Mouse (Mus musculus) forebrain, embryonic 15.5 days (tissue): ENCODE results near the gene 2210408I21Rik. TPM values are rescaled to one million over a fixed set of nuclear protein-coding genes. Genes with fewer than 3 reads are reported as not detected.
A peak's percentile ranks its signal among the peaks of the same experiment; 100 is the strongest.
"Not testable (repeated sequence)": the region's sequence is repeated elsewhere in the genome, so short reads cannot be mapped to it uniquely, and the experiment has no call there.

Experiments
- ATAC-seq: fragments of 200-750 bp; cut with Nextera tagmentation; replicated peaks from 2 replicates; pipeline ENCODE4 v1.8.0; 2017; ENCODE audit warnings: mild to moderate bottlenecking, moderate TSS enrichment, moderate library complexity
- H3K27ac ChIP-seq: fragments of 300-500 bp; sonication (generic); replicated peaks from 2 replicates; pipeline ENCODE4 v1.5.1; 2015; ENCODE audit warnings: mild to moderate bottlenecking, inconsistent platforms
- H3K27me3 ChIP-seq: fragments of 300-500 bp; sonication (generic); 2 replicates; pipeline ENCODE4 v1.6.1; 2015; ENCODE audit warnings: inconsistent platforms
- H3K36me3 ChIP-seq: fragments of 300-500 bp; sonication (generic); 2 replicates; pipeline ENCODE4 v1.6.1; 2015; ENCODE audit warnings: mild to moderate bottlenecking, inconsistent platforms
- H3K4me1 ChIP-seq: fragments of 300-500 bp; sonication (generic); 2 replicates; pipeline ENCODE4 v1.6.1; 2015; ENCODE audit warnings: inconsistent platforms
- H3K4me2 ChIP-seq: fragments of 300-500 bp; sonication (generic); replicated peaks from 2 replicates; pipeline ENCODE4 v1.6.1; 2015; ENCODE audit warnings: mild to moderate bottlenecking, inconsistent platforms
- H3K4me3 ChIP-seq: fragments of 300-500 bp; sonication (generic); 2 replicates; pipeline ENCODE4 v1.5.1; 2015; ENCODE audit warnings: mild to moderate bottlenecking, inconsistent platforms
- H3K9ac ChIP-seq: fragments of 300-500 bp; sonication (generic); replicated peaks from 2 replicates; pipeline ENCODE4 v1.6.1; 2015; ENCODE audit warnings: mild to moderate bottlenecking, inconsistent platforms
- H3K9me3 ChIP-seq: fragments of 300-500 bp; sonication (generic); 2 replicates; pipeline ENCODE4 v1.6.1; 2016; ENCODE audit warnings: inconsistent platforms
- WGBS: fragments of 180-500 bp; shearing (Covaris S2); methylation state at CpG from one replicate; pipeline ENCODE4 v1.1.7; 2015; ENCODE audit warnings: mixed read lengths; 5-methylcytosine and 5-hydroxymethylcytosine counted together
- polyA plus RNA-seq: library from polyadenylated mRNA; unstranded; fragments of >200 nt; fragmentation: Nextera tagmentation; extraction: Ambion mirVana; gene quantifications from 2 replicates; pipeline ENCODE4 v1.2.1, GENCODE M21; 2015

Gene 2210408I21Rik
- polyA plus RNA-seq = 10.2 and 14.3 TPM in 2 replicates

- peak within 1 kb of the TSS; percentile 88 for H3K9ac ChIP-seq
- H3K4me3 ChIP-seq = peak within 1 kb of the TSS; percentile 83
- peak within 1 kb of the TSS; percentile 45 for H3K4me2 ChIP-seq
- H3K4me1 ChIP-seq = peaks cover 21% of the 10 kb centered on the region
- under 1% methylated on average over 64 of the region's 65 CpGs for WGBS
- peak; percentile 99 for ATAC-seq
- no peaks in the 10 kb centered on the region for H3K27me3 ChIP-seq
- peak within 1 kb of the TSS; percentile 94 for H3K27ac ChIP-seq
- H3K36me3 ChIP-seq = no peaks in the 10 kb centered on the region
- no peaks in the 10 kb centered on the region for H3K9me3 ChIP-seq
These were observed at the start of gene 2210408I21Rik, which contains the start of gene Slf1 for GRCm38 (mm10) chr13:77134931-77135620. TSS of gene 2210408I21Rik (plus strand) at chr13:77135540. TSS of gene Slf1 (minus strand) at chr13:77135473.

GRCm38 (mm10) chr13:77092876-77093275, 42.5 kb upstream of the 2210408I21Rik start:
- WGBS = 100% methylated on average over 1 of the region's 1 CpGs
- not testable (repeated sequence) for H3K4me2 ChIP-seq, H3K4me3 ChIP-seq, H3K9me3 ChIP-seq, H3K27me3 ChIP-seq, H3K9ac ChIP-seq, H3K27ac ChIP-seq, ATAC-seq, H3K4me1 ChIP-seq
- peaks cover 12% of the 10 kb centered on the region for H3K36me3 ChIP-seq

GRCm38 (mm10) chr13:77107734-77108133, 27.6 kb upstream of the 2210408I21Rik start:
- ATAC-seq = no peak
- H3K27me3 ChIP-seq = no peaks in the 10 kb centered on the region
- no peak overlapping the region for H3K27ac ChIP-seq
- no peaks in the 10 kb centered on the region for H3K9me3 ChIP-seq
- no peak overlapping the region for H3K4me3 ChIP-seq
- H3K4me2 ChIP-seq = no peak overlapping the region
- no peaks in the 10 kb centered on the region; the same call in 1 of the 2 replicates for H3K36me3 ChIP-seq
- H3K9ac ChIP-seq = no peak overlapping the region
- no peaks in the 10 kb centered on the region for H3K4me1 ChIP-seq

- H3K4me1 ChIP-seq = no peaks in the 10 kb centered on the region
- H3K4me3 ChIP-seq = no peak overlapping the region
- no peak overlapping the region for H3K4me2 ChIP-seq
- no peaks in the 10 kb centered on the region for H3K27me3 ChIP-seq
- H3K9me3 ChIP-seq = no peaks in the 10 kb centered on the region
- H3K36me3 ChIP-seq = no peaks in the 10 kb centered on the region
- 97% methylated on average over 4 of the region's 4 CpGs for WGBS
- no peak for ATAC-seq
- H3K27ac ChIP-seq = no peak overlapping the region
- H3K9ac ChIP-seq = no peak overlapping the region
These were observed 16.6 kb upstream of the 2210408I21Rik start for GRCm38 (mm10) chr13:77118695-77119094.

- no peak overlapping the region for H3K27ac ChIP-seq
- WGBS = 46% methylated on average over 3 of the region's 3 CpGs
- no peak overlapping the region for H3K9ac ChIP-seq
- ATAC-seq = no peak; the same call in 1 of the 2 replicates
- H3K36me3 ChIP-seq = 0 out of 2 replicates have a peak, but pooled peaks cover 6% of the 10 kb centered on the region
- no peak overlapping the region for H3K4me2 ChIP-seq
- no peak overlapping the region for H3K4me3 ChIP-seq
- H3K9me3 ChIP-seq = no peaks in the 10 kb centered on the region
- no peaks in the 10 kb centered on the region for H3K27me3 ChIP-seq
- no peaks in the 10 kb centered on the region for H3K4me1 ChIP-seq
These were observed 10.2 kb upstream of the 2210408I21Rik start for GRCm38 (mm10) chr13:77125159-77125558.

GRCm38 (mm10) chr13:77128240-77128639, 7.1 kb upstream of the 2210408I21Rik start:
- no peak for ATAC-seq
- no peaks in the 10 kb centered on the region for H3K27me3 ChIP-seq

GRCm38 (mm10) chr13:77131132-77131531, 4.2 kb upstream of the 2210408I21Rik start:
- no peak overlapping the region for H3K4me3 ChIP-seq
- no peaks in the 10 kb centered on the region for H3K36me3 ChIP-seq
- no peaks in the 10 kb centered on the region for H3K27me3 ChIP-seq
- H3K4me1 ChIP-seq = peaks cover 16% of the 10 kb centered on the region
- no peak overlapping the region for H3K27ac ChIP-seq
- no peaks in the 10 kb centered on the region for H3K9me3 ChIP-seq
- H3K9ac ChIP-seq = no peak overlapping the region
- no peak overlapping the region for H3K4me2 ChIP-seq
- no peak for ATAC-seq
- 82% methylated on average over 2 of the region's 2 CpGs for WGBS

More at GRCm38 (mm10) chr13:77128240-77128639, 7.1 kb upstream of the 2210408I21Rik start:
- no peak overlapping the region for H3K9ac ChIP-seq
- H3K36me3 ChIP-seq = 0 out of 2 replicates have a peak, but pooled peaks cover 6% of the 10 kb centered on the region
- 75% methylated on average over 2 of the region's 2 CpGs for WGBS
- H3K4me2 ChIP-seq = no peak overlapping the region
- no peak overlapping the region for H3K27ac ChIP-seq
- no peaks in the 10 kb centered on the region for H3K9me3 ChIP-seq
- no peak overlapping the region for H3K4me3 ChIP-seq
- peaks cover 4% of the 10 kb centered on the region; the same call in 1 of the 2 replicates for H3K4me1 ChIP-seq

GRCm38 (mm10) chr13:77135621-77135981, 261 bp downstream of the 2210408I21Rik start:
- no peaks in the 10 kb centered on the region for H3K9me3 ChIP-seq
- peak overlapping the region; percentile 83 for H3K4me3 ChIP-seq
- no peaks in the 10 kb centered on the region for H3K36me3 ChIP-seq
- H3K4me2 ChIP-seq = peak overlapping the region; percentile 45
- no peaks in the 10 kb centered on the region for H3K27me3 ChIP-seq
- peaks cover 21% of the 10 kb centered on the region for H3K4me1 ChIP-seq
- peak; percentile 81 for ATAC-seq
- peak overlapping the region; percentile 94 for H3K27ac ChIP-seq
- peak overlapping the region; percentile 88 for H3K9ac ChIP-seq
- 0% methylated on average over 11 of the region's 11 CpGs for WGBS

GRCm38 (mm10) chr13:77140890-77141289, 5.5 kb downstream of the 2210408I21Rik start:
- no peak for ATAC-seq
- 97% methylated on average over 2 of the region's 2 CpGs for WGBS

GRCm38 (mm10) chr13:77177931-77178330, 42.6 kb downstream of the 2210408I21Rik start:
- Histone ChIP-seq H3K9me3 (no peaks in the 10 kb centered on the region), H3K4me1 (no peaks in the 10 kb centered on the region), H3K4me3 (no peak overlapping the region), H3K9ac (no peak overlapping the region), H3K36me3 (no peaks in the 10 kb centered on the region), H3K4me2 (no peak overlapping the region), H3K27ac (no peak overlapping the region), H3K27me3 (no peaks in the 10 kb centered on the region)
- ATAC-seq = no peak

More at GRCm38 (mm10) chr13:77140890-77141289, 5.5 kb downstream of the 2210408I21Rik start:
- no peak overlapping the region for H3K4me2 ChIP-seq
- no peaks in the 10 kb centered on the region for H3K27me3 ChIP-seq
- H3K27ac ChIP-seq = no peak overlapping the region
- H3K9ac ChIP-seq = no peak overlapping the region
- H3K4me3 ChIP-seq = no peak overlapping the region
- H3K9me3 ChIP-seq = no peaks in the 10 kb centered on the region
- H3K4me1 ChIP-seq = peaks cover 8% of the 10 kb centered on the region
- no peaks in the 10 kb centered on the region for H3K36me3 ChIP-seq

- Histone ChIP-seq H3K36me3 (no peaks in the 10 kb centered on the region), H3K27me3 (no peaks in the 10 kb centered on the region), H3K4me3 (no peak overlapping the region), H3K9ac (no peak overlapping the region), H3K27ac (no peak overlapping the region), H3K9me3 (no peaks in the 10 kb centered on the region), H3K4me2 (no peak overlapping the region), H3K4me1 (no peaks in the 10 kb centered on the region)
- WGBS = 91% methylated on average over 8 of the region's 8 CpGs
- no peak for ATAC-seq
These were observed 55.3 kb downstream of the 2210408I21Rik start for GRCm38 (mm10) chr13:77190606-77191005.

- no peak overlapping the region for H3K4me2 ChIP-seq
- WGBS = 76% methylated on average over 2 of the region's 2 CpGs
- H3K4me1 ChIP-seq = no peaks in the 10 kb centered on the region
- H3K9me3 ChIP-seq = no peaks in the 10 kb centered on the region
- no peaks in the 10 kb centered on the region for H3K36me3 ChIP-seq
- H3K4me3 ChIP-seq = no peak overlapping the region
- no peak overlapping the region for H3K9ac ChIP-seq
- H3K27me3 ChIP-seq = no peaks in the 10 kb centered on the region
- no peak for ATAC-seq
- H3K27ac ChIP-seq = no peak overlapping the region
These were observed 56.9 kb downstream of the 2210408I21Rik start for GRCm38 (mm10) chr13:77192201-77192600.
